Mouse (Mus musculus): ENCODE measurements around the gene Rab4a. TPM values are rescaled to one million over a fixed set of nuclear protein-coding genes. Genes with fewer than 3 reads are reported as not detected.

Rab4a gene
- polyA plus RNA-seq (2015; fragmentation: Nextera tagmentation; extraction: Ambion mirVana): 43.5 and 47.5 TPM in 2 replicates

DNA sequence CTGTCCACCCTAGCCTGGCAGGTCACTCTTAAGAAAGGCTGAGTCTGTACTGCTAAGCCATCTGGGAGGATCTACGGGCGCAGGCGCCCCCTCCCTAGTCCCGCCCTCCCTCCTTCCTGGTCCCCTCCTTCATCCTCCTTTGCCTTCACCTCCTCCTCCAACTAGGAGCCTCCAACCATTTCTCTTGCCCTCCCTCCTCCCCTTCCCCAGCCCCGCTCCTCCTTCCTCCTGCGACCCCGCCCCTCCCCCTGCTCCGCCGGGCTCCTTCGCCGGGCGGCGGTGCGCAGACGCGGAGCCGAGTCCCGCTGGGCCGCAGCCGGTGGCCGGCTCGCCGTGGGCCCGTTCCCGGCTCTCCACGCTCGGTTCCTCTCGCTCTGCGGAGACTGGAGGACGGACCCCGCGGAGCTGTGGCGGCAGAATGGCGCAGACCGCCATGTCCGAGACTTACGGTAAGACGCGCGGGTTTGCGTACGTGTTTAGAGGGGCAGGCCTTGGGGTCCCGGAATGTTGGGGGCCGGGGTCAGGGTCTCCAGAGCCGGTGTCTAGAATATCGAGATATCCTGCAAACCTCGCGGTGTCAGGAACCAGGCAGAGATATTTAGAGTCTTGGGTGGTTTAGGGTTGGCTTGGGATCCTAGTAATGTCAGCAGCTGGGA lies at the start of gene Rab4a:
TSS of gene Rab4a (plus strand) at position 268 of the 656 bp plus-strand sequence.
- H3K4me1 ChIP-seq: peaks cover 28% of the 10 kb centered on the region
- peak within 1 kb of the TSS; percentile 78 for H3K9ac ChIP-seq
- H3K4me2 ChIP-seq (replicated peaks): peak within 1 kb of the TSS; percentile 79
- peak within 1 kb of the TSS; percentile 91 for H3K4me3 ChIP-seq (replicated peaks)
- no peaks in the 10 kb centered on the region for H3K9me3 ChIP-seq (replicated peaks)
- WGBS: under 1% methylated on average over 48 of the region's 48 CpGs
- peak within 1 kb of the TSS; percentile 85 for H3K27ac ChIP-seq (replicated peaks)
- H3K36me3 ChIP-seq: no peaks in the 10 kb centered on the region
- no peaks in the 10 kb centered on the region for H3K27me3 ChIP-seq
- ATAC-seq (ENCODE audit: insufficient number of reproducible peaks, low FRiP score, low TSS enrichment, low read depth): peak; percentile 92

DNA sequence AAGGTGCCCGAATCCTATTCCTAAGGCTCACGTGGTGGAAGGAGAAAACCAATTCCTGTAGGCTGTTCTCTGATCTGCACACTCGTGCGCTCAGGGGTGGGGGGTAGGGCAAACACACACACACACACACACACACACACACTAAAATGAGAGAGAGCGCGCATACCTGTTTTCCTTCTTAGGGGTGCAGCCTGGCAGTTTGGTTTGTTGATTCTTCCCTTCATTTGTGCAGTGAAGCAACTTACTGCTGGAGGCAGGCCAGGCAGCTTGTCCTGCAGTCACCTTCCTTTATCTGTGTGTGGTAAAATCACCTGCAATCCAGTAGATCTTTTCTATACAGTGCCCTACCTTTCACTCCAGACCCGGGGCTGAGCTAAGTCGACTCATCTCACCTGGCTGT lies 48.9 kb upstream of the Rab4a start:
- no peaks in the 10 kb centered on the region; the same call in 1 of the 2 replicates for H3K27me3 ChIP-seq
- no peaks in the 10 kb centered on the region for H3K9me3 ChIP-seq (replicated peaks)
- H3K4me1 ChIP-seq: peaks cover 31% of the 10 kb centered on the region
- 51% methylated on average over 8 of the region's 8 CpGs for WGBS
- ATAC-seq (ENCODE audit: insufficient number of reproducible peaks, low FRiP score, low TSS enrichment, low read depth): no peak
- no peak overlapping the region for H3K4me3 ChIP-seq (replicated peaks)
- no peak overlapping the region for H3K4me2 ChIP-seq (replicated peaks)
- H3K9ac ChIP-seq: no peak overlapping the region
- no peaks in the 10 kb centered on the region for H3K36me3 ChIP-seq
- no peak overlapping the region for H3K27ac ChIP-seq (replicated peaks)

DNA sequence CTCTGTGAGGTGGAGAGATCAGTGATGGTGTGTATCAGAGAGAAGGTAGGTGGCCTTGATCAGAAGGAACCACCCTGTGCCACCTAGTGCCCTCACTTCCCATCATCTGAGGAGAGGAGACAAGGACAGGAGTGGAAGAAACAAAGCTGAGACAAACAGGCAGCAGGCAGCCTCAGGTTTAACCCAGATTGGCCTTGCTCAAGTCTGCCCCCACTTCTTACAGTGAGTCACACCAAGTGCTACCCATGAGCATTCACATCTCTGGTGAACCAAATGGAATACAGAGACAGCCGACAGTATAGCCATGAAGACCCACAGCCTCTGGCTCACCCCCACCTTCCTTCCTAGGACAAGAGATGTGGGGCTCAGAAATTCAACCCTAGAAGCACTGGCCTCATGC lies 46.9 kb upstream of the Rab4a start:
- no peak overlapping the region for H3K4me2 ChIP-seq (replicated peaks)
- no peak overlapping the region for H3K4me3 ChIP-seq (replicated peaks)
- no peak overlapping the region for H3K27ac ChIP-seq (replicated peaks)
- 74% methylated on average over 1 of the region's 1 CpGs for WGBS
- ATAC-seq (ENCODE audit: insufficient number of reproducible peaks, low FRiP score, low TSS enrichment, low read depth): no peak
- no peaks in the 10 kb centered on the region; the same call in 1 of the 2 replicates for H3K27me3 ChIP-seq
- peaks cover 29% of the 10 kb centered on the region for H3K4me1 ChIP-seq
- no peak overlapping the region for H3K9ac ChIP-seq
- no peaks in the 10 kb centered on the region for H3K9me3 ChIP-seq (replicated peaks)
- H3K36me3 ChIP-seq: no peaks in the 10 kb centered on the region

DNA sequence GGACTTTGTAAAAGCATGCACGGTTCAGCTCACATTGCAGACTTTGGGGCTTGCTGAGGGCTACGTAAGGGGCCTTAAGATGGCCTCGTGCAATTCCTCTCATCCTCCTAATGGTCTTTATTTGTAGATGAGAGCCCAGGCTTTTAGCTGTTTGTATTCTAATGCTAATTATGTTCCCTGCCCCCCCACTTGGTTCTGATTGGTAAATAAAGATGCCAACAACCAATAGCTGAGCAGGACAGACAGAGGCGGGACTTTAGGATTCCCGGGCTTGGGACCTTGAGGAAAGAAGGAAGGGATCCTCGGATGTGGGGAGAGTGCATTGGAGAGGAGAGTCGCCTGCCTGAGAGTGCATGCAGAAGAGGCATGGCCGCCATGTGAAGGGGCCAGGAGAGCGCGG lies 45.9 kb upstream of the Rab4a start:
- no peak overlapping the region for H3K27ac ChIP-seq (replicated peaks)
- no peak overlapping the region for H3K4me3 ChIP-seq (replicated peaks)
- no peak overlapping the region for H3K9ac ChIP-seq
- 18% methylated on average over 10 of the region's 10 CpGs for WGBS
- no peak for ATAC-seq (ENCODE audit: insufficient number of reproducible peaks, low FRiP score, low TSS enrichment, low read depth)
- no peaks in the 10 kb centered on the region for H3K36me3 ChIP-seq
- H3K27me3 ChIP-seq: no peaks in the 10 kb centered on the region; the same call in 1 of the 2 replicates
- H3K4me2 ChIP-seq (replicated peaks): peak overlapping the region; percentile 32; the same call in 1 of the 2 replicates
- no peaks in the 10 kb centered on the region for H3K9me3 ChIP-seq (replicated peaks)
- peaks cover 23% of the 10 kb centered on the region for H3K4me1 ChIP-seq

DNA sequence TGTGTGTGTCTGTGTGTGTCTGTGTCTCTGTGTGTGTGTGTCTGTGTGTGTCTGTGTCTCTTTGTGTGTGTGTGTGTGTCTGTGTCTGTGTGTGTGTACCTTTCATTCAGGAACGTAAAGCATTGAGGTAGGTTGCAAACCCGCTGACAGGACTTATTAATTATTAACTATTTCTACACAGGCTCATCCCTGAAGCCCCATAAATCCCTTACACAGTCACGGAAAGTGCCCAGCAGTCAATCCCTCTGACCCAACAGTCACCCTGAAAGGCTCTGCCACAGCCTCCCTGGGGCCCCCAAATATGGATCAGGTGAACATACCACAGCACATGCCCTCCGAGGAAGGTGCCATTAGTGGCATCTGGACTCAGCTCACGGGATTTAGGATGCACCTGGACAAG lies 45.2 kb upstream of the Rab4a start:
- H3K9me3 ChIP-seq (replicated peaks): no peaks in the 10 kb centered on the region
- H3K27me3 ChIP-seq: no peaks in the 10 kb centered on the region; the same call in 1 of the 2 replicates
- whole genome bisulfite sequencing: 49% methylated on average over 5 of the region's 5 CpGs
- no peak overlapping the region for H3K4me3 ChIP-seq (replicated peaks)
- H3K9ac ChIP-seq: no peak overlapping the region
- no peak for ATAC-seq (ENCODE audit: insufficient number of reproducible peaks, low FRiP score, low TSS enrichment, low read depth)
- no peaks in the 10 kb centered on the region for H3K36me3 ChIP-seq
- H3K4me2 ChIP-seq (replicated peaks): no peak overlapping the region
- peaks cover 23% of the 10 kb centered on the region for H3K4me1 ChIP-seq
- H3K27ac ChIP-seq (replicated peaks): no peak overlapping the region

DNA sequence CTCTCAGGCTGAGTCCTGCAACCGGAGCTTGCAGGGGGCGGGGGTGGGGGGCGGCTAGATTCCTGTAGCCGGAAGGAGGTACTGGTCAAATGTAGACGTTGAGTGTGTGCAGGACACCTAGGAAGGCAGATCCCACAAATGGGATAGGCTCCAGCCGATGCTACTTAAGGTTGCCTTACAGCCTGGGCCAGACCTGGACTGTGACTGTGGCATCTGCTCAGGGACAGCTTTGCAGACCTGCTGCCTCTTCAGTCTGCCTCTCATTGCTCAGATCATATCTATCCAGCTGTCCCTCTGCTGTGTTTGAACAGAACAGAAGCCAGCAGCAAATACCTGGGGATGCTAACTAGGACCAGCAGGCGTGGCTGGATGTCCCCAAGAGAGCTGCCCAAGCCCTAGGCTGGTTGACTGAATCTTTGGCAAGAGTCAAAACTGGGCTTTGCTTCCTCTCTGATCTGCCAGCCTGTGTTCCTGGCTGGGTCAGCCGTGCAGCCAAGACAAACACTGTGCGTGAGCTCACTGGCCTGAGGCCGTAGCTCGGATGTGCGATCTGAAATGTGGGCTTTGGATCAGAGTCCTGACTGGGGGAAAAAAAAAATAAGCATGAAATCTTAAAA lies 44.4 kb upstream of the Rab4a start:
- H3K4me1 ChIP-seq: peaks cover 23% of the 10 kb centered on the region
- H3K4me3 ChIP-seq (replicated peaks): no peak overlapping the region
- no peaks in the 10 kb centered on the region for H3K36me3 ChIP-seq
- ATAC-seq (ENCODE audit: insufficient number of reproducible peaks, low FRiP score, low TSS enrichment, low read depth): no peak
- no peak overlapping the region for H3K4me2 ChIP-seq (replicated peaks)
- H3K27me3 ChIP-seq: no peaks in the 10 kb centered on the region; the same call in 1 of the 2 replicates
- no peak overlapping the region for H3K9ac ChIP-seq
- H3K27ac ChIP-seq (replicated peaks): no peak overlapping the region
- WGBS: 38% methylated on average over 12 of the region's 12 CpGs
- H3K9me3 ChIP-seq (replicated peaks): no peaks in the 10 kb centered on the region

DNA sequence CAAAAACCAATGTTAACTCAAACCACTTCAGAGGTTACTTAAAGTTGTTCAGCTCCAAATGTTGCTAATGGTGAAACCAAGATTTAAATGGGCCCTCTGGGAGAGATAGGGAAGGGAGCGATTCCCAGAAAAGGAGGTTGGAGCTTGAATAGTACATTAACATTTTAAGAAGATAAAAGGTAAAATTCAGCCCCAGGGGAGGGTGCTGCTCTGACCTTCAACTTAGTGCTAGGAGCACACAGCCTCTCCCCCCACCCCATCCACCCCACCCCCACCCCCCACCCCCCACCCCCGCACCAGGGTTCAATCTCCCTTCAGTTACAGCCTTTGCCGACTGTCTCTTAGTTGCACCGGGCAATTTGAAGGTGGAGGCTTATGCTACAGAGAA lies 43.9 kb upstream of the Rab4a start:
- WGBS: 17% methylated on average over 4 of the region's 4 CpGs
- Histone ChIP-seq H3K36me3 (no peaks in the 10 kb centered on the region), H3K9ac (no peak overlapping the region), H3K4me3 (replicated peaks) (no peak overlapping the region), H3K27ac (replicated peaks) (no peak overlapping the region), H3K4me2 (replicated peaks) (no peak overlapping the region), H3K9me3 (replicated peaks) (no peaks in the 10 kb centered on the region), H3K27me3 (no peaks in the 10 kb centered on the region; the same call in 1 of the 2 replicates), H3K4me1 (peaks cover 23% of the 10 kb centered on the region)
- no peak for ATAC-seq (ENCODE audit: insufficient number of reproducible peaks, low FRiP score, low TSS enrichment, low read depth)

DNA sequence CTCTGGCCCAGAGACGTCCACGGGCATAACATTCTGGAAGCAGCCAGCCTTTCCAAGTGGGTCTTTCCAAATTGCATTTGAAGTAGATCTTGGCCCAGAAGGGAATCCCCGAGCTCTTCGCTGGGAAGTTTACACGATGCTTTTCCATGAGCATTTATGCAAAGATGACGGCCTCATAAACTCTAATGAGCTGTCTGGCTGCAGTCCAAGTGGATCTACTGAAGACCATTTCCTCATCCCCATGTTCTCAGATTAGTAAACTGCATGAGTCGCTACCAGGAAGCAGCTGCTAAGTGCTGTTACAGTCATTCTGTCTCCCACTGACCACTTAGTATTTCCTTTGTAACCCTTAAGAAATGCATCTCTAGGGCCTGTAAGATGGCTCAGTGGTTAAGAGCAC lies 42.4 kb upstream of the Rab4a start:
- peak overlapping the region; percentile 29; the same call in 1 of the 2 replicates for H3K27ac ChIP-seq (replicated peaks)

DNA sequence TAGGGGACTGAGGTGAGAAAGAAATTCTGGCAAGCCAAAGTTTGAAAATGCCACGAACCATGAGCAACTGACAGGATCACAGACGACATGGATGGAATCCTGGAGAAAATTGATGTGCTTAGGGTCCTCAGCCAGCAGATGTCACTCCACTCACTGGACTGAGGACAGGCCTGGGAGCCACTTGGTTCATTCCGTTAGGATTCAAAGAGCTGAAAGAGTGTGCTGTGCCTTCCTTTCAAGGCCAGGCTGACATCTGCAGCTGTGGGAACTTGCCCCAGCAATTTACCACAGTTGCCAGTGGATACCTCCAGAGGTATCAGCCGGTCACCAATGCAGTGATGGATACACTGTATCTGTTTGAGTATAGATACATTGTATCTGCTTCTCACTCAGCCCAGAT lies 41.1 kb upstream of the Rab4a start:
- Histone ChIP-seq H3K4me3 (replicated peaks) (no peak overlapping the region), H3K27ac (replicated peaks) (no peak overlapping the region), H3K4me2 (replicated peaks) (no peak overlapping the region), H3K27me3 (no peaks in the 10 kb centered on the region; the same call in 1 of the 2 replicates), H3K4me1 (peaks cover 30% of the 10 kb centered on the region), H3K36me3 (no peaks in the 10 kb centered on the region), H3K9ac (no peak overlapping the region), H3K9me3 (replicated peaks) (no peaks in the 10 kb centered on the region)
- 41% methylated on average over 4 of the region's 4 CpGs for WGBS
- no peak for ATAC-seq (ENCODE audit: insufficient number of reproducible peaks, low FRiP score, low TSS enrichment, low read depth)

More for the DNA sequence above, 42.4 kb upstream of the Rab4a start:
- Histone ChIP-seq H3K9ac (no peak overlapping the region), H3K36me3 (no peaks in the 10 kb centered on the region), H3K4me3 (replicated peaks) (no peak overlapping the region), H3K9me3 (replicated peaks) (no peaks in the 10 kb centered on the region), H3K27me3 (no peaks in the 10 kb centered on the region; the same call in 1 of the 2 replicates), H3K4me2 (replicated peaks) (no peak overlapping the region), H3K4me1 (peaks cover 30% of the 10 kb centered on the region)
- no peak for ATAC-seq (ENCODE audit: insufficient number of reproducible peaks, low FRiP score, low TSS enrichment, low read depth)
- WGBS: 41% methylated on average over 7 of the region's 7 CpGs

DNA sequence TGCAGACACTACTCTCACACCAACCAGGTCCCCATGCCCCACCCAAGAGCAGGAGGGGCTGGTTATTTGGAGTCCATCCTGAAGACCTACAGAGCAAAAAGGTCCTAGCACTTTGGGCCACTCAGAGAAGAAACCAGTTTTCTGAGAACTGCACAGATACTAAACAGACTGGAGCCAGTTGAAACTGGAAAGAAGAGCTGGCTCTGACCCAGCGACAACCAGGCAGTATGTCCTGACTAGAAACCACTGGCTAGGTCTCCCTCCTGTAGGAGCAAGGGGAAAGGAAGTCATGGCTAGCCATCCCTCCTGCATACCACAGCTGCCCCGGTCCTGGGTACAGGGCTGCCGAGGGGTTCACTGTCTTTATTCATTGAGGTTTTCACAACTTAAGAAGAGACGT lies 39.3 kb upstream of the Rab4a start:
- no peaks in the 10 kb centered on the region for H3K36me3 ChIP-seq
- no peak for ATAC-seq (ENCODE audit: insufficient number of reproducible peaks, low FRiP score, low TSS enrichment, low read depth)
- WGBS: 83% methylated on average over 4 of the region's 4 CpGs
- no peak overlapping the region for H3K4me3 ChIP-seq (replicated peaks)
- H3K9ac ChIP-seq: no peak overlapping the region
- H3K27me3 ChIP-seq: no peaks in the 10 kb centered on the region; the same call in 1 of the 2 replicates
- no peak overlapping the region for H3K4me2 ChIP-seq (replicated peaks)
- no peaks in the 10 kb centered on the region for H3K9me3 ChIP-seq (replicated peaks)
- no peak overlapping the region for H3K27ac ChIP-seq (replicated peaks)
- peaks cover 21% of the 10 kb centered on the region for H3K4me1 ChIP-seq

DNA sequence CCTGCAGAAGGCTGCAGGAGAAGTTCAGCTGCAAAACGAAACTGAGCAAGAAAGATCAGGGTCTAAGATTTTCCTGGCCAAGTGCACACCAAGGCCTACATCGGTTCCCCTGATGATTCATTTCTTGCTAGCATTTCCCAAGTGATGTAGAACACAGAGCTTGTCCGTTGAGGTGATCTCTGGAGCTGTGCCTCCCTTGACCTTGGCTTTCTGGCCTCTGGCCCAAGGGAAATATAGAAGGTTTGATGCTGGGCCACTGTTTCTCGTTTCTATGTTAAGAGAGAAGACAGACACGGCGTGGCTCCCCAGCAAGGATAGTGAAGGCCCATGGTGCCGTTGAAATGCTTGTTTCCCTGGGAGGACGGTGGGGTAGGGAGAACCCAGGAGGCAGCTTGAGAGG lies 37.9 kb upstream of the Rab4a start:
- Histone ChIP-seq H3K9me3 (replicated peaks) (no peaks in the 10 kb centered on the region), H3K27ac (replicated peaks) (no peak overlapping the region), H3K36me3 (no peaks in the 10 kb centered on the region), H3K9ac (no peak overlapping the region), H3K4me2 (replicated peaks) (no peak overlapping the region), H3K4me1 (peaks cover 14% of the 10 kb centered on the region), H3K4me3 (replicated peaks) (no peak overlapping the region), H3K27me3 (no peaks in the 10 kb centered on the region; the same call in 1 of the 2 replicates)
- no peak for ATAC-seq (ENCODE audit: insufficient number of reproducible peaks, low FRiP score, low TSS enrichment, low read depth)
- WGBS: 68% methylated on average over 8 of the region's 8 CpGs
